Mouse (Mus musculus) c-Kit-positive CD71-positive TER-119-positive erythroid progenitor cells, embryonic 14.5 days (primary cell): Measurements from ENCODE around the gene Acsl4.
A peak's percentile ranks its signal among the peaks of the same experiment; 100 is the strongest.

Experiments
- DNase-seq: peaks from one replicate; pipeline ENCODE4 v3.0.0-alpha.2; 2013; ENCODE audit warnings: low spot score

Gene Acsl4

DNA sequence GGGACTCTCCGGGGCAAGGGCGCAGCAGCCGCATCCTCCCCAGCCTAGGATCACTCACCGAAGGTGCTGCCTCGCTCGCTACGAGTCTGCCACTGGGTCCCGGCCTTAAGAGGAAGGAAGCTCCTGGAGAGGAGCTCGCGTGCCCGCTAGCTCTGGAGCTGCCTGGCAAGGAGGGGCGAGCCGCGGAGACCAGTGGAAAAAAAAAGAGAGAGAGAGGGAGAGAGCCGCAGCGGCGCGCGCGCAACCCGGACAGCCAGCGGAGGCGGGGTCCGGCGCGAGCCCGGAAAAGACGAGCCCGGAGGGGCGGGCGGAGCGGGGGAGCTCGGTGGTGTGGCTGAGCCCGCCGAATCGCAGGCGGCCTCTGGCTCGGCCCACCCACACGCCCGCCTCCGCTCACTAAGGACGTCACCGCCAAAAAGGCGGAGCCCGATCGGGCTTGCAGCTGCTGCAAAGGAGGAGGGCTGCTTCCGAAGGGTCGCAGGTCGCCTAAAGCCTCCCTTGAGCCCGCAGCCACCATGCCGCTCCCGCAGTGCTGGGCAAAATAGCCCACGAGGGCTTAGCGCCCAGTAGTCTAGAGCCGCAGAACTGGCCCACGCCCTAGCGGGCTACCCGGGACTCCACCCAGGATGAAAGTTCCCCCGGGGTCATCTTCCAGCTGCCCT, at the start of gene Acsl4:
TSS of gene Acsl4 (minus strand) at position 289 of the 662 bp plus-strand sequence.
- peak; percentile 68 for DNase-seq

DNA sequence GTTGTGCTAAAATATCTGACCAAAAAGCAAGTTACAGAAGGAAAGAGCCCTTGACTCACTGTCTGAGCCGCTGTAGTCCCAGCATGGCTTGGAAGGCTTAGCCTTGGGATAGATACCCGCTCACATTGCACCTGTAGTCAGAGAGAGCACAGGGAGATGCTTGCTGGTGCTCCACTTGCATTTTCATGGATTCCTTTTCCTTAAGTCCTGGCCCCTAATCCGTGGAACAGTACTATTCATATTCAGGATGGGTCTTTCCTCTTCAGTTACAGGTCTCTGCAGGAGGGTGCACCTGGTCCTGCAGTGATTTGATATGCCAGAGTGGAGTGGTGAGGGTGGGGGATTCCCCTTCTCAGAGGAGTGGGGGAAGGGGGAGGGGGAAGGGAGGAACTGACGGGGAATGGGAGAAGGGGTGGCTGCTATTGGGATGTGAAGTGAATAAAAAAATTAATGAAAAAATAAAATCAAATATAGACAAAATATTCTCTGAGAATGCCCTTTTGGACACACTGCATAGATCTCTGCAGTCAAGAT, 47.7 kb upstream of the Acsl4 start:
- DNase-seq, result no peak

DNA sequence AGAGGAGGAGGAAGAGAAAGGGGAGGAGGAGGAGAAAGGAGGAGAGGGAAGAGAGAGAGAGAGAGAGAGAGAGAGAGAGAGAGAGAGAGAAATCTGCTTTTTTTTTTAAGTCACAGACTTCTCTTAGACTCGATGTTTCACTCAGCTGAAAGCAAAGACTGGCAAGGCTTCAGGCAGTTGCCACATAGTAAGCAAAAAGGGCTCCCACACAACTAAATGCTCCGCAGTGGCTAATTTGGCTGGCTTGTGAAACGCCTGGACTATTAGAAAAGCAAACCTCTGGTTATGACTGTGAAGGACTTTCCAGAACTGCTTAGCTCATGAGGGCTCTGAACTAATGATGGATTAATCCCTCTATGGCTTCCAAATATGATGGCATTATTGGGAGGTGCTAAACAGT, 42.5 kb upstream of the Acsl4 start:
- DNase-seq, result no peak

DNA sequence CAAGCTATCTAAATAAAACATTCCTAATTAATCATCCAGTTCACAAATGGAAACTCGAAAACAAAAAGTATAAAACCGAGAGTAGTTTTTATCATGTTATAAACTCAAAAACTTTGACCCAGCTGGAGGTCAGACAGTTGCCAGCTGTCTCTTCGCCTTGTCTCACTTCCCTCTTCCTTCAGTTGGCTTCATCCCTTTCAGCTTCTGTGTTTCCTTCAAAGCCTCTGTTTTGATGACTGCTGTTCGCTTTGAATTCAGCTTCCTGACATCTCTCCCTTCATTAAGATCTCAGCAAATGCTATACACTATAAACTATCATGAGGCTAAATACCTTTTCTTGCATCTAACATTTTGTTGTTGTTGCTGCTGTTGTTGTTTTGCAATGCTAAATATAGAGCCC, 36.8 kb upstream of the Acsl4 start:
- DNase-seq, result no peak

DNA sequence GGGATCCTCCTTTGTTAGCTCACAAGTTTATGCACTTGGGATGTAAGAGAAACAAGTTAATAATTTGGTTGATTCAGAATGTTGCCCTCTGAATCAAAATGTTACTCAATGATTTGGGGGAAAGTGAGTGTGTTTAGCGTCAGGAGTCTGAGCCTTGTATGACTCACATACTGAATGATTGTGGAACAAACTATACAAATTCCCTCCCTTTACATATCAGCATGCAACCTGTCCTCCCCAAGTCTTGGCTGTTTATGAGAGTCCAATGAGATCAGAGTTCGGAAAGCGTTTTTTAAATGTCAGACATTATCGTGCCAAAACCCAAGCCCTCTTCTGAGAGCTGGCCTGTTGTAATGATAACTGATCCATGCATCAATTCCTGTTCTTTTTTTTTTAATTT, 36.3 kb upstream of the Acsl4 start:
- DNase-seq, result no peak

DNA sequence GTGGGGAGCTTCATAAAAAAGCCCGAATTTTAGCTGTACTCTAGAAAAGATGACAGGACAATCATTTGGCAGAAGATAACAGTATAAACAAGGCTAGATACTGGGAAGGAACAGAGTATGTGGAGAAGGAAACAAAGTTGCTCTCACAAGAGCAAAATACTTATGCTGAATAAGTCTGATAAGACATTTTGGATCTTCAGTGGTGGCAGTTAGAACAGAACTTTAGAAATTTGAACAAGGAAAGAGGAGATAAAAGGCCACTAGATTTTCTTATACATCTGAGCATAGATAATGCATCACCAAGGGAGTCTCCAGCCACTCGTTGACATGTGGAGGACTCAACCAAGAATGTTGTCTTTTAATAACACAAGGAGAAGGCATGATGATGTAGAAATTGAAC, 23.5 kb upstream of the Acsl4 start:
- no peak for DNase-seq

DNA sequence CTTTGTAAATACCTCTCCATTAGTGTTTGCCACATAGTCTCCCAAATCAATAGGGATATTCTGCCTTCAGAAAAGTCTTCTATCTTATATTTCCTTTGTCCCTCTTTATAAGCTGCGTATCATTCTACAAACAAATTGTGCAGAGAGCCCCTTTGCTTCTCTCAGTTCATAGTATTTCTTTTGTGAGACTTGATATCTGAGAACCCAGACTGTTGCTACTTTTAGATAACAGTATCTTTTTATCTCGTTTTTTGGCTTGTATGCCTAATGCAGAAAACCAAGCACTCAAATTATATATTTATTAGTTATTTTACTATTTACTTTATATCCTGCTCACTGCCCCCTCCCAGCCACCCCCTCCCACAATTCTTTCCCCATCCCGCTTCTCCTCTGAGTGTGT, 19.7 kb upstream of the Acsl4 start:
- no peak for DNase-seq

DNA sequence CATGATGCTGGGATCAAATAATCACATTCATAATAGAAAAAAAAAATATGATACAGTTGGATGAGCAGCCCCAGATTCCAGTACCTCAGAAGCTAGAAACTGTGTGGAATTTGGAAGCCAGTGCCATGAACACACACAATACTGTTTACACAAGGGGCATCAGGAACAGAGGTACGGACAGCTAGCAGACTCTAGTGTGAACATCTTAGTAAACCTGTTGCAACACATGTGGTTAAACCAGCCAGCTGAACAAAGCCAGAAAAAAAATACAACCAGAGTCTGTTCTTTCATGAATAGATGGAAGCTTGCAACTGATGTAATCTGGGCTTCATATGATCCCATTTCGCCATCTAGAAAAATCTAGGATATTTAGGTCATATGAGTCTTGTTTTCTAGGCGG, 19.0 kb upstream of the Acsl4 start:
- DNase-seq, result no peak

DNA sequence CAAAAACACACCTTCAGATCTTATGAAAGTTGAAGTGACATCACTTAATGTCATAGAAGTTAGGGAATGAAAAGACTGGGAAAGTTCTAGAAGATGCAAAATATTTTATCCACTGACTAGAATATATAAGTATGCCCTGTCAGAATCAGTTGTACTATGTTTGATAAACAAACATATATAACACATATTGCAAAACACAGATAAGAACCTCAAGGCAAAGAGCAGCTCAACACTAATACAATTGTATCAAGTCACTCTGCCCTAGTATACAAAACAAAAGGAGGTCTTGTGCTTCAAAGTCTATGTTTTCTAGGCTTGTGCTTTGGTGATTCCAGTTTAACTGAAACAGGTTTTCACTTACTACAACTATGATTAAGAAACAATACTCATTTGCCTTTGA, 12.8 kb upstream of the Acsl4 start:
- no peak for DNase-seq

DNA sequence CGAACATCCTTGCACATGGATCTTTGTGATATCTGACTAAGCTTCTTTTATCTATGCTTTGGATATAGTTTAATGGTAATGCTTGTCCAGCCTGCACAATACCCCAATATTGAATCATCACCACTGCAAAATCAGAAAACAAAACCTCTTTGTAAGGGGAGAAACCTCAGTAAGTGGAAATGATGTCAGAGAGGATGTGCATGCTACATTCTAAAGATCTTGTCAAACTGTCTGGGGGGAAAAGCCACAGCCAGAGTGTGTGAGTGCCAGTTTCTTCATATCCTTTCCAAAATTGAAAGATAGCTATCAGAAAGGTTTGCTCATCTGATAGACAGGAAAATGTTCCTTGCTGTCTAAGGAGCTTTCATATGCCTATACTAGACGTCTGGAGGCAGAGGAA, 8.3 kb upstream of the Acsl4 start:
- no peak for DNase-seq

DNA sequence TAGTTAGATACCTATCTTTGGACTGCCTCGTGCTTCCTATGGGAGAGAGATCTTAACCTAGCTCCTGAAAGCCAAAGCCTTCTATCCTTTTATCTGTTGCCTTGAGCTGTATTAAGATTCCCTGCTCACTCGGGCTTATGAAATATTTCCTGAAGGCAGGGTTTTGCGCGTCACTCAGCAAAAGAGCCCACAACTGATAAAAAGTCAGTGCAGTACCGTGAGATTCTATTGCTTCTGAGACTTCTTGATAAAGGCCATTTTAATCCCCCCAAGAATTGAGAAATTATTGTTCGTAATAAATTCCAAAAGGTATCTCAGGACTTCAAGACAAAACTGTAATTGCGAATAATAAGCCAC, 552 bp upstream of the Acsl4 start:
- no peak for DNase-seq

DNA sequence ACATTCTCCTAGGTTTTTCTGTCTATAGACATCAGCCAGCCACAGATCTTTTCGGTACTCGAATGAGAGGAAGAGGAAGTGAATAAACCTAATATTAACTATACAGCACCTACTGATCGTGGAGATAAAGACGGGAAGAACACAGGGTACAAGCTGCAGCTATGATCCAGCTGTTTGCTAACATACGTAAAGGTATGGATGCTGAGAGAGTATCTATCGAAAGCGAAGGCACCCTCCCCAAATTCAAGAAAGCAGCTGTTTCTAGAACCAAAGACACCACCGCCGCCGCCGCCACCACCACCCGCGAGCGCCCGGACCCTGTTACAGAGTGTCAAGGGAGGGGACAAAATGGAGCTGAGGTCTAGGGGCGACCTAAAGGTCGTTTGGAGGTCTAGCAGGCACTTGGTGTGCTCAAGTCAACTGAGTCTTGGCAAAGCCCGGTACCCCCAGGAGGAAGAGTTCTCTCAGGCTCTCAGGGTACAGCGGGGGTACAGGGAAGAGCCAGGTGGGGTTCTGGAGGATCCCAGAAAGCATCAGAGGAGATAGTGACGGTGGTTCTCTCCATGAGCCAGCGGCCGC, 665 bp downstream of the Acsl4 start:
- no peak for DNase-seq

DNA sequence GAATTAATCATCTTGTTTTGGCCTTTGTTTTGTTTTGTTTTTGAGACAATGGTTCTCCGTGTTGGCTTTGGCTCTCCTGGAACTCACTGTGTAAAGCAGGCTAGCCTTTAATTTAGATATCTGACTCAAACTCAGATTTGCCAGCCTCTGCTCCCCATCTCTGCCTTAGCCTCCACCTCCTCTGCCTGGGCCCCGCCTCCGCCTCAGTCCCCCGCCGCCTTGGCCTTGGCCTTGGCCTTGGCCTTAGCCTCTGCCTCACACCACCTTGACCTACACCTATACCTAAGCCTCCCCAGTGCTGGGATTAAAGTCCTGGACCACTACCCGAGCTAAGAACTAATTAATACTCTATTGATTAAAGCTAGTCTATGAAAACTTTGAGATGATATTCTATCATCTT, 2.2 kb downstream of the Acsl4 start:
- DNase-seq, result no peak

DNA sequence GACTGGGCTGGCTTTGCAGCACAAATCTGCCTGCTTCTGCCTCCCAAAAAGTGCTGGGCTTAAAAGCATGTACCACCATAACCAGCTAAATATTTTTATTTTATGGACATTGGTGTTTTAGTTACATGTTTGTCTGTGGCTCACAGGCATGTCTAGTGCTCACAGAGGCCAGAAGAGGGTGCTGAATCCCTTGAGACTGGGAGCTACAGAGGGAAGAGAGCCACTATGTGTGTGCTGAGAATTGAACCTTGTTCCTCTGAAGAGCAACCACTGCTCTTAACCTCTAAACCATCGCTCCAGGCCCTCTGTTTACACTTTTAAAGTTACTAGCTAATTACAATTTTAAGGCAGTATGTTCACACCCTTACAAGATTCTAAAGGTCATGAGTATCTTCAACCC, 2.7 kb downstream of the Acsl4 start:
- DNase-seq, result no peak

DNA sequence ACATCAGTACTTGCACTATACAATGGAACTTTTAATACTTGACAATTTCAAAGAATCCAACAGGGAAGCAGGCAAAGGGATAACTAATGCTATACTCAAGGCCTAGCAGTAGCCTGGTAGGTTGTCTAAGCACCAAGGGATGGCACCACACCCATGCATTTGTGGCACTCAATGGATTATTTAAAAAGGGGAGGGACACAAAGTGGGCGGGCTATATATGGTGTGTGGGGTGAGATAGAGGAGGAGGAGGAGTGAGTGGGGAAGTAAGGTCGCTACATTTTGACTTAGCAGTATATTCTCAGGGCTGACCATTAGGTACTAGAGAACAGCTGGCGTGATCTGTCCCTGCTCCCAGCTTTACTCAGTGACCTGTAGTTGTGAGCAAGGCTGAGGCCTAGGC, 5.4 kb downstream of the Acsl4 start:
- DNase-seq, result peak; percentile 65

DNA sequence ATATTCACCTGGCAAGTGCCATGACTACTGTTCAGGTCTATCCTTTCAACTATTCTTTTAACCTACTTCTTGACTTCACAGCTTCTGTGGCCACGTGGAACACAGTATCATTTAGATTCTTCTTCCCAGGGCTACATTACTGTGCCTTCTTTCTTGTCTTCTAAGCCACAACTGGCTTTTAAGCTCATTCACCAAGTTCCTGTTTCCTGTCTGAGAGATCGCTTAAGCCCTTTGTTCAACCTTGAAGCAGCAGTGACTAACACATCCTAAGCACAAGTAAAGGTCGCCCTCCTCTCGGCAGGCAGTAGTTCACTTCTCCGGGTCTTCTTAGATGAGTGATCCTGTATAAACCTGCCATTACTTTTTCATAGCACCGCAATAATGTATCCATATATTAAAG, 10.4 kb downstream of the Acsl4 start:
- DNase-seq, result no peak

DNA sequence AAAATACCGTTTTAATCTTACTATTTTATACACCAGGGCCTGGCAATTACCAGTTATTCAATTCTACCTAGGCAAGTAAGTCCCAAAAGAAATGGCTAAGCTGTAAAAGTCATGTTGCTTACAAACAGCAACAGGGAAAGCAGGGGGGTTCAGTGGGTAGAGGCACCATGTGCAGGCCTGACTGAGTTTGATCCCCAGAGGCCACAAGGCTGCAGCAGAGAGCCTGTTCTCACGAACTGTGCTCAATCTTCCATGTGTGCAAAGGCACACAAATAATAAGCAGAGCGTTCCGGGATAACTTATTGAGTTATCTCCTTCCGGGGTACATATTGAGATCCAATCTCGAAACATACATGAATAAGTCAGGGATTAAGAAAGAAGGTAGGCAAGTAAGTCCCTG, 12.3 kb downstream of the Acsl4 start:
- DNase-seq, result no peak

DNA sequence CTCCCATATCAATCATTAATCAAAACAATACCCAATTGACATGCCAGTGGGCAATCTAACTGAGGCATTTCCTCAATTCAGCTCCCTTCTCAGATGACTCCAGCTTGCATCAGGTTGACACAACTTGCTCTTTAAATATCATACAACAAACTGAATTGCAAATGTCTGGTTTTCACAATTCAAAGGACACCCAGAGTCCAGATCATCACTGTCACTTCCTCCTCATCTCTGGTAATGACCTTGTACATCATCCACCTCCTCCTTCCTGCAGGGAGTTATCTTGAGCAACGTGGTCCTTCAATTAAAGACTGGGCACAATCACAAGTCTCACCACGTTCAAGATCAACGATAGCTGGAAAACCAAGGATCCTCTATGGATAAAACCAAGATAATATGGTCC, 13.0 kb downstream of the Acsl4 start:
- no peak for DNase-seq

DNA sequence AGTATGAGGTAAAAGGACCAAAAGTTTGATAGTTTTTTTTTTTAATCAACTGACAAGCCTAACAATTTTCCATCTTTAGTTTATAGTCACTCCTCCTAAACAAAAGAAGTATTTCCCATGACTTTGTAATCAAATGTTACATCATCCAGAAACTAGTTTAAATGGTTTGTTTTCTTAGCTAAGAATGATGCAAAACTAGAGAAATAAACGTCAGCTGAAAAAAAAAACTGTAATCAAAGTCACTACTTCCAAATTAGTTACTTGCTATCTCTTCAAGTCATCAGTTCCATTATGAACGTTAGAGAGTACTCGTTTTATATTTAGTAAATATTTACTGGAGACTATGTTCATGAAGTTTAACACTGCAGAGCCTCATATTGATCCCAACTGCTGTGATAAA, 13.6 kb downstream of the Acsl4 start:
- DNase-seq, result no peak

DNA sequence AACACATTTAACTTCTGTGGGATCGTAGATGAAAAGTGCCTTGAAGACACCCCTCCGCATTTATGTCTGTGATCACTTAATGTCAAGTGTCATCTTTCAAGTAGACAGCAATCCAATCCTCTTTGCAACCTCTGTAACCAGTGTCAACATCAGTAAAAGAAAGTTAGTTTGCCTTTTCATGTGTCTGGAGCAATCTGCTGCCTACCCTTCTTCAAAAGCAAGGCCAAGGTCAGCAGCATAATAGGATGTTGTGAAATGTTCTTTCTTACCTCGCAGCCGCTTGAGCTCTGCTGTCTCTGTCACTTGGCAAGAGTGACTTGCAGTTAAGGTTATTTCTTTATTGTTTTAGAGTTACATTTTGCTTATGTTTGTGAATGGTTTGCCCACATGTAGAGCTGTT, 14.8 kb downstream of the Acsl4 start:
- DNase-seq, result no peak

DNA sequence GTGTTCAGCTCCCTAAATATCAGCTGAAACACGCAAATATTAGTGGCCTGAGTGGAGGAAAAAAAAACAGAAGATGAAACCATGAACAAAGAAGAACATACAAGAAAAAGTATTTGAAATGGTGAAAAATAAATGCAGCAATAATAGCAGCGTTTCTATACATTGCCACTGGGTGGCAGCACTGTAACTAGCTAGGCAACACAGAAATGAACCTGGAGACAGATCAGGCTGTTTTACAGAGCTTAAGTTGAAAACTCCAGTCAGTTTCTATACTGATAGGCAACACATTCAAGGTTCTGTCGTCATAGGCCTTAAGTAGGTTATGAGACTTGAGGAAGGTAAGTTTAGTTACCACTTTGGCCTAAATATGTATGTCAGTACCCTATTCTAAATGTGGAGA, 17.9 kb downstream of the Acsl4 start:
- DNase-seq, result no peak

DNA sequence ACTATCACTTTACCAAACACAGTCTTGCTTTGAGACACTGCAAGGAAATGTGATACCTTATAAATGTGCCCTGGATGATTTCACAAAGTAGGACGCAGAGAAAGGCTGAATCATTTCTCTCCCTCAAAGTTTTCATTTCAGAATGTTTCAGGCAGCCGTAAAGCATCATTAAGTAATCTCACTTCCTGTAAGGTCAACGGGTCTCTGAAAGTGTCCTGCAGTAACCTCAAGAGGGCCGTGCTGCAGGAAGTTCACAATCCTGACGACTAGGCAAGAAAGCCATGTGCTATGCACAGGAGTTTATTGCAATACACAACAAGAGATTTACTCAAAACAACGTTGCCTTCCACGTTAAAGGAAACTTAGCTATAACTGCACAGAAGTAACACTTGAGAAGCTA, 20.4 kb downstream of the Acsl4 start:
- DNase-seq, result no peak

DNA sequence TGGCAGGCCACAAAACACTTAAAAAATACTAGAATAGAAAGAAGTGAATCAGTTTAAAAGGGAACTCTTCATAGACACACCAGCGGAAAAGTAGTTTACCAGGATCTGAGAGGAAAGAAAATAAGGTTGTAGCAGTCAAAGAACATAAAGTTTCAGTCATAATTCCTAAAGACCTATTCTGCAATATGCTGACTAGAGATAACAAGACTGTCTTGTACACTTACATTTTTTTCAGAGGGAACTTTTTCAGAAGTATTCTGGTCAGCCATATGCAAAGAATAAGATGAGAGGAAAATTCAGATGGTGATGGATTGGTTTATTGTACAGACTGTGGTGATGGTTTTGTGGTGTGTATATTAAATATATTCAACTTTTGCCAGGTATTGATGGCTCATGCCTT, 26.5 kb downstream of the Acsl4 start:
- DNase-seq, result no peak

DNA sequence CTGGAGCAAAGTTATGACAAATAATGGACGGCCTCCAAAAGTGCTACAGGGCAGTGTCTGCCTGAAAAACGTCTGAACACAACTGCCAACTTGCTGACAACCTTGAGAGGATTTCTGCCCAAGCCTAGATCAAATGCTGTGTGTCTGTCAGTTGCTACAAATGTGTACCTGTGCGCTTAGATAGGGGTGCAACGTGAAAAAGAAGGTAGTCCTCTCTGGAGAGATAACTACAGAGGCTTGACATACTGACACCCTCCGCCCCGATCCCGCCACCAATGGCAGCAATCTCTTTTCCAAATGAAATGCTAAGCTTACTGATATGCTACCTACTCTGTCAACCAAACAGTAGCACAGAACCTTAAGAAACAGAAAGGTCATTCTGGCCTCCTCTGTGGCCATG, 31.3 kb downstream of the Acsl4 start:
- peak; percentile 64 for DNase-seq
